Mouse (Mus musculus) MEL (cell line): Measurements from ENCODE around the gene Dusp1.

Experiments used
- CTCF ChIP-seq, 3 experiments: IDR thresholded peaks in 2 of 3; conservative IDR thresholded peaks in 1 of 3; 2 replicates each; pipeline ENCODE4 v1.5.1; 2011 to 2012; ENCODE audit warnings: low read length in 3 of 3, low read depth in 2 of 3, mild to moderate bottlenecking in 2 of 3, improper control_type of control experiment in 1 of 3, inconsistent platforms in 1 of 3, mixed read lengths in 1 of 3, moderate library complexity in 1 of 3; ENCODE audit not compliant: control insufficient read depth in 1 of 3, insufficient read depth in 1 of 3, poor library complexity in 1 of 3, severe bottlenecking in 1 of 3
- E2F4 ChIP-seq: IDR thresholded peaks from 2 replicates; pipeline ENCODE4 v1.6.1; 2011; ENCODE audit warnings: low read depth, low read length, improper control_type of control experiment, borderline replicate concordance
- EP300 ChIP-seq, 2 experiments: IDR thresholded peaks; 2 replicates each; pipeline ENCODE4 v1.6.1; 2011; ENCODE audit warnings: improper control_type of control experiment in 2 of 2, low read length in 2 of 2, low read depth in 1 of 2, mild to moderate bottlenecking in 1 of 2
- GATA1 ChIP-seq: IDR thresholded peaks from 2 replicates; pipeline ENCODE4 v1.6.1; 2011; ENCODE audit warnings: low read depth, low read length, improper control_type of control experiment
- KAT2A ChIP-seq: conservative IDR thresholded peaks from 2 replicates; pipeline ENCODE4 v1.6.1; 2012; ENCODE audit warnings: low read depth, low read length, improper control_type of control experiment, inconsistent platforms
- MAFK ChIP-seq: IDR thresholded peaks from 2 replicates; pipeline ENCODE4 v1.6.1; 2011; ENCODE audit warnings: low read depth, mild to moderate bottlenecking, low read length, improper control_type of control experiment, borderline replicate concordance
- MAZ ChIP-seq: IDR thresholded peaks from 2 replicates; pipeline ENCODE4 v1.6.1; 2012; ENCODE audit warnings: low read depth, mild to moderate bottlenecking, inconsistent platforms, low read length, improper control_type of control experiment
- MYB ChIP-seq: IDR thresholded peaks from 2 replicates; pipeline ENCODE4 v1.6.1; 2011; ENCODE audit warnings: mild to moderate bottlenecking, low read depth, low read length, improper control_type of control experiment
- POLR2A ChIP-seq, 2 experiments: IDR thresholded peaks; 2 replicates each; pipeline ENCODE4 v1.6.1; 2011 to 2012; ENCODE audit warnings: low read length in 2 of 2, mild to moderate bottlenecking in 2 of 2, control low read depth in 1 of 2, improper control_type of control experiment in 1 of 2, low read depth in 1 of 2, moderate library complexity in 1 of 2; ENCODE audit not compliant: control insufficient read depth in 1 of 2, insufficient read depth in 1 of 2, poor library complexity in 1 of 2
- POLR2AphosphoS2 ChIP-seq: IDR thresholded peaks from 2 replicates; pipeline ENCODE4 v1.6.1; 2011; ENCODE audit warnings: low read length, improper control_type of control experiment
- TCF12 ChIP-seq: IDR thresholded peaks from 2 replicates; pipeline ENCODE4 v1.6.1; 2014; ENCODE audit warnings: low read depth, mild to moderate bottlenecking, inconsistent platforms, low read length, improper control_type of control experiment, moderate library complexity
- USF2 ChIP-seq, 2 experiments: IDR thresholded peaks; 2 replicates each; pipeline ENCODE4 v1.6.1; 2011 to 2012; ENCODE audit warnings: improper control_type of control experiment in 2 of 2, low read length in 2 of 2, borderline replicate concordance in 1 of 2, inconsistent platforms in 1 of 2, low read depth in 1 of 2, mild to moderate bottlenecking in 1 of 2; ENCODE audit not compliant: insufficient read depth in 1 of 2
- ZMIZ1 ChIP-seq: IDR thresholded peaks from 2 replicates; pipeline ENCODE4 v1.6.1; 2012; ENCODE audit warnings: low read depth, mild to moderate bottlenecking, inconsistent platforms, low read length, improper control_type of control experiment, moderate library complexity
- ZNF384 ChIP-seq: IDR thresholded peaks from 2 replicates; pipeline ENCODE4 v1.6.1; 2012; ENCODE audit warnings: low read depth, mild to moderate bottlenecking, inconsistent platforms, low read length, improper control_type of control experiment

GRCm38 (mm10) chr17:26503981-26504671 lies 57.8 kb downstream of the Dusp1 start:
- TF ChIP-seq CTCF (IDR thresholded peaks at IDR 0.05 in 2 of 3, conservative IDR thresholded peaks at IDR 0.05 in 1 of 3; ENCODE audit: control insufficient read depth in 1 of 3, insufficient read depth in 1 of 3, low read depth in 2 of 3, low read length in 3 of 3, poor library complexity in 1 of 3, severe bottlenecking in 1 of 3) (no peak), POLR2AphosphoS2 (no peak), EP300 (IDR thresholded peaks at IDR 0.05; ENCODE audit: low read depth in 1 of 2, low read length in 2 of 2) (no peak), GATA1 (no peak), USF2 (IDR thresholded peaks at IDR 0.05; ENCODE audit: borderline replicate concordance in 1 of 2, insufficient read depth in 1 of 2, low read depth in 1 of 2, low read length in 2 of 2) (no peak), ZMIZ1 (no peak), KAT2A (no peak), TCF12 (no peak), POLR2A (IDR thresholded peaks at IDR 0.05; ENCODE audit: control insufficient read depth in 1 of 2, insufficient read depth in 1 of 2, low read depth in 1 of 2, low read length in 2 of 2, poor library complexity in 1 of 2) (no peak), E2F4 (no peak), ZNF384 (0 out of 2 replicates have a peak, but pooled peaks have one; percentile 31), MAZ (no peak), MYB (no peak), MAFK (no peak)
